Mouse (Mus musculus) brain, embryonic 14.5 days (tissue): ENCODE results near the gene Efcab3. TPM values are rescaled to one million over a fixed set of nuclear protein-coding genes. Genes with fewer than 3 reads are reported as not detected.

Experiments
- DNase-seq: peaks from one replicate; pipeline ENCODE4 v3.0.0-alpha.2; 2011; ENCODE audit warnings: low read depth
- CTCF ChIP-seq: fragments of 200-500 bp; IDR thresholded peaks from 2 replicates; pipeline ENCODE4 v1.5.1; 2012; ENCODE audit warnings: inconsistent platforms, mild to moderate bottlenecking, moderate library complexity, borderline replicate concordance; ENCODE audit not compliant: insufficient read depth, insufficient read length; ENCODE audit errors: extremely low read depth
- POLR2A ChIP-seq: fragments of 200-500 bp; IDR thresholded peaks from 2 replicates; pipeline ENCODE4 v1.6.1; 2012; ENCODE audit warnings: mild to moderate bottlenecking, inconsistent platforms, borderline replicate concordance; ENCODE audit not compliant: poor library complexity, insufficient read depth, insufficient read length, severe bottlenecking; ENCODE audit errors: extremely low read depth
- polyA plus RNA-seq: library from polyadenylated mRNA; depleted of rRNA; stranded (reverse); fragments of >200 nt; gene quantifications from 2 replicates; pipeline ENCODE4 v1.2.3, GENCODE M21; 2012; rRNA removed

Efcab3 gene
- polyA plus RNA-seq, 1 experiment = 0.18 TPM

- TF ChIP-seq CTCF (no peak), POLR2A (no peak)
- no peak for DNase-seq
Measured at GRCm38 (mm10) chr11:105166780-105167179, 103.4 kb downstream of the Efcab3 start.

Other genes with a start within 250 kb of the Efcab3 start
- gene Mettl2, start 62.8 kb downstream of the Efcab3 start, polyA plus RNA-seq = 31.7 and 39.4 TPM in 2 replicates
- gene Gm10842, start 83.3 kb downstream of the Efcab3 start, polyA plus RNA-seq = not detected in 2 replicates
- gene Tlk2, start 115.2 kb downstream of the Efcab3 start, polyA plus RNA-seq = 50.6 and 53.9 TPM in 2 replicates
- gene Mrc2, start 229.1 kb downstream of the Efcab3 start, polyA plus RNA-seq = 12.5 and 17.3 TPM in 2 replicates